Mouse (Mus musculus): ENCODE results near the gene Rnf150. TPM values are rescaled to one million over a fixed set of nuclear protein-coding genes. Genes with fewer than 3 reads are reported as not detected.
A peak's percentile ranks its signal among the peaks of the same experiment; 100 is the strongest.

The Rnf150 gene
- polyA plus RNA-seq, 1 experiment from 2014 or later: 3.1 TPM

- Histone ChIP-seq H3K27ac (peak overlapping the region; percentile 75), H3K4me1 (peaks cover 20% of the 10 kb centered on the region), H3K9me3 (no peaks in the 10 kb centered on the region), H3K4me2 (replicated peaks) (peak overlapping the region; percentile 82), H3K36me3 (no peaks in the 10 kb centered on the region), H3K9ac (peak overlapping the region; percentile 84), H3K27me3 (no peaks in the 10 kb centered on the region), H3K4me3 (peak overlapping the region; percentile 76)
- ATAC-seq (ENCODE audit: insufficient number of reproducible peaks, insufficient read depth, low FRiP score, low TSS enrichment): peak; percentile 62
- WGBS: under 1% methylated on average over 78 of the region's 80 CpGs
These were observed 777 bp downstream of the Rnf150 start for GRCm38 (mm10) chr8:82863745-82864520.

GRCm38 (mm10) chr8:82864521-82864818, 1.3 kb downstream of the Rnf150 start:
- ATAC-seq (ENCODE audit: insufficient number of reproducible peaks, insufficient read depth, low FRiP score, low TSS enrichment): peak; percentile 5; the same call in 1 of the 2 replicates
- peaks cover 20% of the 10 kb centered on the region for H3K4me1 ChIP-seq
- no peaks in the 10 kb centered on the region for H3K36me3 ChIP-seq
- H3K4me3 ChIP-seq: peak overlapping the region; percentile 76
- peak overlapping the region; percentile 75 for H3K27ac ChIP-seq
- under 1% methylated on average over 10 of the region's 10 CpGs for WGBS
- H3K9ac ChIP-seq: peak overlapping the region; percentile 84
- H3K9me3 ChIP-seq: no peaks in the 10 kb centered on the region
- H3K27me3 ChIP-seq: no peaks in the 10 kb centered on the region
- H3K4me2 ChIP-seq (replicated peaks): peak overlapping the region; percentile 82

- ATAC-seq (ENCODE audit: insufficient number of reproducible peaks, insufficient read depth, low FRiP score, low TSS enrichment): no peak
- H3K36me3 ChIP-seq: no peaks in the 10 kb centered on the region
- H3K4me1 ChIP-seq: peaks cover 20% of the 10 kb centered on the region
- H3K9me3 ChIP-seq: no peaks in the 10 kb centered on the region
- WGBS: 31% methylated on average over 5 of the region's 5 CpGs
- H3K4me2 ChIP-seq (replicated peaks): peak overlapping the region; percentile 82
- peak overlapping the region; percentile 17; the same call in 1 of the 2 replicates for H3K27ac ChIP-seq
- peak overlapping the region; percentile 76 for H3K4me3 ChIP-seq
- no peaks in the 10 kb centered on the region for H3K27me3 ChIP-seq
- H3K9ac ChIP-seq: peak overlapping the region; percentile 84
These were observed 2.1 kb downstream of the Rnf150 start for GRCm38 (mm10) chr8:82865239-82865638.

GRCm38 (mm10) chr8:82866251-82866650, 3.1 kb downstream of the Rnf150 start:
- Histone ChIP-seq H3K27me3 (no peaks in the 10 kb centered on the region), H3K4me2 (replicated peaks) (peak overlapping the region; percentile 82; the same call in 1 of the 2 replicates), H3K36me3 (no peaks in the 10 kb centered on the region), H3K9me3 (no peaks in the 10 kb centered on the region), H3K9ac (no peak overlapping the region), H3K4me3 (peak overlapping the region; percentile 76; the same call in 1 of the 2 replicates), H3K27ac (no peak overlapping the region), H3K4me1 (peaks cover 27% of the 10 kb centered on the region)
- 23% methylated on average over 1 of the region's 1 CpGs for WGBS
- ATAC-seq (ENCODE audit: insufficient number of reproducible peaks, insufficient read depth, low FRiP score, low TSS enrichment): no peak

GRCm38 (mm10) chr8:82870840-82871490, 7.8 kb downstream of the Rnf150 start:
- Histone ChIP-seq H3K27me3 (no peaks in the 10 kb centered on the region), H3K27ac (peak overlapping the region; percentile 23; the same call in 1 of the 2 replicates), H3K4me1 (peaks cover 13% of the 10 kb centered on the region; the same call in 1 of the 2 replicates), H3K4me3 (no peak overlapping the region), H3K36me3 (no peaks in the 10 kb centered on the region), H3K9ac (no peak overlapping the region), H3K4me2 (replicated peaks) (no peak overlapping the region), H3K9me3 (no peaks in the 10 kb centered on the region)
- WGBS: 65% methylated on average over 4 of the region's 4 CpGs
- no peak for ATAC-seq (ENCODE audit: insufficient number of reproducible peaks, insufficient read depth, low FRiP score, low TSS enrichment)

GRCm38 (mm10) chr8:82871986-82872385, 8.8 kb downstream of the Rnf150 start:
- ATAC-seq (ENCODE audit: insufficient number of reproducible peaks, insufficient read depth, low FRiP score, low TSS enrichment): no peak
- H3K27me3 ChIP-seq: no peaks in the 10 kb centered on the region
- no peak overlapping the region for H3K4me2 ChIP-seq (replicated peaks)
- no peak overlapping the region for H3K9ac ChIP-seq
- no peak overlapping the region for H3K27ac ChIP-seq
- no peaks in the 10 kb centered on the region for H3K9me3 ChIP-seq
- no peak overlapping the region for H3K4me3 ChIP-seq
- 88% methylated on average over 4 of the region's 4 CpGs for WGBS
- H3K4me1 ChIP-seq: peaks cover 7% of the 10 kb centered on the region; the same call in 1 of the 2 replicates
- H3K36me3 ChIP-seq: no peaks in the 10 kb centered on the region

GRCm38 (mm10) chr8:82874102-82874501, 10.9 kb downstream of the Rnf150 start:
- peaks cover 7% of the 10 kb centered on the region; the same call in 1 of the 2 replicates for H3K4me1 ChIP-seq
- no peak for ATAC-seq (ENCODE audit: insufficient number of reproducible peaks, insufficient read depth, low FRiP score, low TSS enrichment)
- no peak overlapping the region for H3K4me3 ChIP-seq
- WGBS: 82% methylated on average over 2 of the region's 2 CpGs
- no peak overlapping the region for H3K4me2 ChIP-seq (replicated peaks)
- H3K27me3 ChIP-seq: no peaks in the 10 kb centered on the region
- no peaks in the 10 kb centered on the region for H3K36me3 ChIP-seq
- H3K9ac ChIP-seq: no peak overlapping the region
- no peaks in the 10 kb centered on the region for H3K9me3 ChIP-seq
- no peak overlapping the region for H3K27ac ChIP-seq

- peaks cover 7% of the 10 kb centered on the region; the same call in 1 of the 2 replicates for H3K4me1 ChIP-seq
- no peak overlapping the region for H3K4me3 ChIP-seq
- 63% methylated on average over 7 of the region's 7 CpGs for WGBS
- H3K9ac ChIP-seq: no peak overlapping the region
- H3K9me3 ChIP-seq: no peaks in the 10 kb centered on the region
- H3K27me3 ChIP-seq: no peaks in the 10 kb centered on the region
- no peak overlapping the region for H3K4me2 ChIP-seq (replicated peaks)
- no peak overlapping the region for H3K27ac ChIP-seq
- H3K36me3 ChIP-seq: no peaks in the 10 kb centered on the region
- ATAC-seq (ENCODE audit: insufficient number of reproducible peaks, insufficient read depth, low FRiP score, low TSS enrichment): no peak
These were observed 12.0 kb downstream of the Rnf150 start for GRCm38 (mm10) chr8:82875135-82875534.

GRCm38 (mm10) chr8:82884480-82884879, 21.3 kb downstream of the Rnf150 start:
- Histone ChIP-seq H3K4me2 (replicated peaks) (no peak overlapping the region), H3K9me3 (no peaks in the 10 kb centered on the region), H3K4me1 (no peaks in the 10 kb centered on the region), H3K27me3 (no peaks in the 10 kb centered on the region), H3K9ac (no peak overlapping the region), H3K27ac (no peak overlapping the region), H3K4me3 (no peak overlapping the region), H3K36me3 (no peaks in the 10 kb centered on the region)
- no peak for ATAC-seq (ENCODE audit: insufficient number of reproducible peaks, insufficient read depth, low FRiP score, low TSS enrichment)
- WGBS: 65% methylated on average over 4 of the region's 4 CpGs

- H3K9ac ChIP-seq: no peak overlapping the region
- H3K4me2 ChIP-seq (replicated peaks): no peak overlapping the region
- no peak overlapping the region for H3K4me3 ChIP-seq
- no peaks in the 10 kb centered on the region for H3K9me3 ChIP-seq
- no peaks in the 10 kb centered on the region for H3K27me3 ChIP-seq
- WGBS: 90% methylated on average over 4 of the region's 4 CpGs
- H3K4me1 ChIP-seq: no peaks in the 10 kb centered on the region
- no peak overlapping the region for H3K27ac ChIP-seq
- H3K36me3 ChIP-seq: no peaks in the 10 kb centered on the region
- no peak for ATAC-seq (ENCODE audit: insufficient number of reproducible peaks, insufficient read depth, low FRiP score, low TSS enrichment)
These were observed 24.1 kb downstream of the Rnf150 start for GRCm38 (mm10) chr8:82887234-82887633.

GRCm38 (mm10) chr8:82889062-82889720, 26.0 kb downstream of the Rnf150 start:
- Histone ChIP-seq H3K27me3 (no peaks in the 10 kb centered on the region), H3K36me3 (no peaks in the 10 kb centered on the region), H3K4me3 (no peak overlapping the region), H3K9ac (no peak overlapping the region), H3K9me3 (no peaks in the 10 kb centered on the region), H3K4me1 (no peaks in the 10 kb centered on the region), H3K4me2 (replicated peaks) (no peak overlapping the region), H3K27ac (no peak overlapping the region)
- 78% methylated on average over 10 of the region's 10 CpGs for WGBS
- ATAC-seq (ENCODE audit: insufficient number of reproducible peaks, insufficient read depth, low FRiP score, low TSS enrichment): no peak
